Mouse (Mus musculus) stomach, embryonic 14.5 days (tissue): ENCODE results near the gene Cbx7. TPM values are rescaled to one million over a fixed set of nuclear protein-coding genes. Genes with fewer than 3 reads are reported as not detected.
"Not testable (repeated sequence)": the region's sequence is repeated elsewhere in the genome, so short reads cannot be mapped to it uniquely, and the experiment has no call there.

ENCODE experiments used
- ATAC-seq: fragments of 200-750 bp; cut with Nextera tagmentation; 2 replicates; pipeline ENCODE4 v1.8.0; 2017; ENCODE audit warnings: low read depth, moderate TSS enrichment; ENCODE audit not compliant: insufficient number of reproducible peaks, insufficient read depth, low FRiP score
- H3K27ac ChIP-seq: fragments of 300-500 bp; sonication (generic); 2 replicates; pipeline ENCODE4 v1.5.1; 2014; ENCODE audit warnings: mild to moderate bottlenecking, low read length, moderate library complexity, mixed read lengths
- H3K27me3 ChIP-seq: fragments of 300-500 bp; sonication (generic); 2 replicates; pipeline ENCODE4 v1.6.1; 2014; ENCODE audit warnings: low read length, control low read depth, mixed read lengths; ENCODE audit not compliant: control insufficient read depth, insufficient read depth
- H3K36me3 ChIP-seq: fragments of 300-500 bp; sonication (generic); 2 replicates; pipeline ENCODE4 v1.6.1; 2014; ENCODE audit warnings: mild to moderate bottlenecking, control low read depth, low read length, moderate library complexity, mixed read lengths; ENCODE audit not compliant: control insufficient read depth, insufficient read depth
- H3K4me1 ChIP-seq: fragments of 300-500 bp; sonication (generic); 2 replicates; pipeline ENCODE4 v1.6.1; 2014; ENCODE audit warnings: low read length, control low read depth, mixed read lengths; ENCODE audit not compliant: control insufficient read depth, insufficient read depth
- H3K4me2 ChIP-seq: fragments of 300-500 bp; sonication (generic); replicated peaks from 2 replicates; pipeline ENCODE4 v1.6.1; 2014; ENCODE audit warnings: low read depth, low read length, control low read depth
- H3K4me3 ChIP-seq: fragments of 300-500 bp; sonication (generic); 2 replicates; pipeline ENCODE4 v1.5.1; 2014; ENCODE audit warnings: low read depth, low read length, control low read depth
- H3K9ac ChIP-seq: fragments of 300-500 bp; sonication (generic); replicated peaks from 2 replicates; pipeline ENCODE4 v1.6.1; 2014; ENCODE audit warnings: low read depth, mild to moderate bottlenecking, control low read depth, low read length, moderate library complexity, mixed read lengths
- H3K9me3 ChIP-seq: fragments of 300-500 bp; sonication (generic); 2 replicates; pipeline ENCODE4 v1.6.1; 2016; ENCODE audit warnings: low read depth, low read length, control low read depth; ENCODE audit not compliant: control insufficient read depth
- WGBS: fragments of 180-500 bp; shearing (Covaris S2); extraction: QIAGEN DNeasy Blood & Tissue Kit; methylation state at CpG from one replicate; pipeline ENCODE4 v1.1.7; 2014; 5-methylcytosine and 5-hydroxymethylcytosine counted together
- polyA plus RNA-seq: library from polyadenylated mRNA; unstranded; fragments of >200 nt; fragmentation: Nextera tagmentation; extraction: Ambion mirVana; gene quantifications from 2 replicates; pipeline ENCODE4 v1.2.1, GENCODE M21; 2014

Cbx7 gene
- polyA plus RNA-seq, 1 experiment from 2014 or later: 5.8 TPM

DNA sequence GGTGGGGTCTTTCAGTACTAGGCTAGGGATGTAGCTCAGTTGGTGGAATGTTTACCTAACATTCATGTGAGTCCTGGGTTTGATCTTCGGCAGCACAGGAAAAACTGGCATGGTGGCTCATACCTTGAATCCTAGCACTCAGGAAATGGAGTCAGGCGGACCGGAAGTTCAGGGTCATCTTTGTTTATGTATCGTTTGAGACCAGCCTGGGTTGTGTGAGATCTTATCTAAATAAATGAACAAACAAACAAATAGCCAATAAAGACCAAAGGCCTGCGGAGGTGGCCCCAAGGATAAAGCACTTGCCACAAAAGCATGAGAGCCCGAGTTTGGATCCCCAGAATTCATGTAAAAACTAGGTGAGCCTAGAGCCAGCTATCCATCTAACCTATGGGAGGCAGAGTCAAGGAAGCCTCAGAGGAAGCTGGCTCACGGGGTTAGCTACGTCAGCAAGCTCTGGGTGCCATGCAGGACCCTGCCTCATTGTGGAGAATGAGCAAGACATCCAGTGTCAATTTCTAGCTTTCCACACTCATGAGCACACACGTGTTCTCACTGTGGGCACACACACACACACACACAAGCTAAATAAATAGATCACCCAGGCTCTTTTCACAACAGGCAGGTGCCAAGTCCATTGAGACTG lies 74.7 kb downstream of the Cbx7 start:
- Histone ChIP-seq H3K4me3 (no peak overlapping the region), H3K27ac (no peak overlapping the region)

DNA sequence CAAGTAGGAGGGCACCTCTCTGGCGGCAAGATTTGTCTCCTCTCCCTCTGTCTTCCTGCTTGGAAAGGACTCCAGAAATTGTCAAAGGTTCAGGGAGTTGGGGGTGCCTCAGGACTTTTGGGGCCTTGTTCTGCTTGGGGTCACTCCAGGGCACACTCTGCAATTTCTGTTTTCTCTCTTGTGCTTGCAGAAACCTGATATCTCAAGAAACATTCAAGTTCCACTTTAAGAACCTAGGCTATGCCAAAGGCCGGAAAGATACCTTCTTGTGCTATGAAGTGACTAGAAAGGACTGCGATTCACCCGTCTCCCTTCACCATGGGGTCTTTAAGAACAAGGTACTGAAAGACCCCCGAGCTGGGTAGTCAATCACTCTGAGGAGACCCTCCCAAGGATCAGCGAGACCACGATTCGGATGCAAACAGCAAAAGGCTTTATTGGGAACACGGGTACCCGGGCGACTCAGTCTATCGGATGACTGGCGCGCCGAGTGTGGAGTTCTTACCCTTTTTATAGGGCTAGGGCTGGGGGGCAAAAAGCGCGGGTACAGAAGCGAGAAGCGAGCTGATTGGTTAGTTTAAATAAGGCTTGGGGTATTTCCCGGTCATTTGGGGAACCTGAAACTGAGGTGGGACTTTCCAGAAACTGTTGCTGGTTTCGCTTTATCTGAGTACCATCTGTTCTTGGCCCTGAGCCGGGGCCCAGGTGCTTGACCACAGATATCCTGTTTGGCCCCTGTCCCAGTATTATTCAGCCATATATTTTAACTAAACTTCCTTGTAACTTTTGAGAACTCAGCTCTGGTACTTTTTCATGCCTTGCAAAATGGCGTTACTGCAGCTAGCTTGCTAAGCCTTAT lies 75.5 kb downstream of the Cbx7 start:
- not testable (repeated sequence) for ATAC-seq, H3K4me2 ChIP-seq

More for the DNA sequence above, 74.7 kb downstream of the Cbx7 start:
- Histone ChIP-seq H3K4me2 (no peak overlapping the region), H3K27me3 (0 out of 2 replicates have a peak, but pooled peaks cover 7% of the 10 kb centered on the region), H3K9ac (no peak overlapping the region), H3K4me1 (0 out of 2 replicates have a peak, but pooled peaks cover 4% of the 10 kb centered on the region), H3K9me3 (no peaks in the 10 kb centered on the region), H3K36me3 (no peaks in the 10 kb centered on the region)
- ATAC-seq: no peak
- 73% methylated on average over 9 of the region's 9 CpGs for WGBS

DNA sequence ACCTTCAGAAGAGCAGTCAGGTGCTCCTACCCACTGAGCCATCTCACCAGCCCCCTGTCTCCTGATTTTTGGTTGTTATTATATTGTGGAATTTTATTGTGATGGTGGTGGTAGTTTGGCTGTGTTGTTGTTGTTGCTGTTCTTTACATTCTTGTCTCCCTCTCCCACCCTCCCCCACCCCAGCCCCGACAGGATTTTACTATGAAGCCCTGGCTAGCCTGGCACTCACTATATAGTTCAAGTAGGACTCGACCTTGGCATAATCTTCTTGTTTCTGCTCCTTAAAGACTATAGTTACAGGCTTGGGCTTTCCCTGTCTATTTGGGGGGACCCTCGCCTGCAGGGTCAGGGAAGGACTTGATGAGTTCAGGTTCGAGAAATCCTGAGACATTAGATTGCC lies 76.6 kb downstream of the Cbx7 start:
- Histone ChIP-seq H3K4me2 (no peak overlapping the region), H3K36me3 (no peaks in the 10 kb centered on the region), H3K27me3 (0 out of 2 replicates have a peak, but pooled peaks cover 7% of the 10 kb centered on the region), H3K4me3 (no peak overlapping the region), H3K9ac (no peak overlapping the region), H3K27ac (no peak overlapping the region), H3K9me3 (no peaks in the 10 kb centered on the region), H3K4me1 (0 out of 2 replicates have a peak, but pooled peaks cover 4% of the 10 kb centered on the region)
- 78% methylated on average over 4 of the region's 4 CpGs for WGBS
- no peak for ATAC-seq

More for the DNA sequence above, 75.5 kb downstream of the Cbx7 start:
- H3K36me3 ChIP-seq, H3K4me1 ChIP-seq, H3K9me3 ChIP-seq, H3K27ac ChIP-seq, H3K4me3 ChIP-seq, H3K27me3 ChIP-seq, H3K9ac ChIP-seq: not testable (repeated sequence)
- 80% methylated on average over 10 of the region's 23 CpGs for WGBS

DNA sequence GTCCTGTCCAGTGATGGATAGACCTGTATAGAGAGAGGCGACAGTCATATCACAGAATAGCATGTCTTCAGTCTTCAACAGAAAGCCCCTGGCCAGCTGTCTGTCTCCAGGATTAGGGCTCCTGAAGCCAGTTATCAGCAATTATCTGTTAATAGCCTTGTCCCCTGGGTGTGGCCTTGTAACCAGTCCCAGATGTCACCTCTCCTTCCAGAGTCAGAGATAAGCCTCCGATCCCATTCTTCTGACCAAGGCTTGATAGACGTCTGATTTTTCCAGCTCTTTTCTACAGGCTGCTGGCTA lies 77.1 kb downstream of the Cbx7 start:
- Histone ChIP-seq H3K9me3 (no peaks in the 10 kb centered on the region), H3K36me3 (no peaks in the 10 kb centered on the region), H3K4me2 (no peak overlapping the region), H3K4me3 (no peak overlapping the region), H3K27ac (no peak overlapping the region), H3K4me1 (0 out of 2 replicates have a peak, but pooled peaks cover 4% of the 10 kb centered on the region), H3K9ac (no peak overlapping the region), H3K27me3 (0 out of 2 replicates have a peak, but pooled peaks cover 7% of the 10 kb centered on the region)
- no peak for ATAC-seq
- WGBS: 48% methylated on average over 3 of the region's 3 CpGs

- Histone ChIP-seq H3K4me2 (peak overlapping the region; percentile 57), H3K27ac (no peak overlapping the region), H3K27me3 (0 out of 2 replicates have a peak, but pooled peaks cover 7% of the 10 kb centered on the region), H3K4me3 (peak overlapping the region; percentile 35), H3K9ac (no peak overlapping the region), H3K4me1 (0 out of 2 replicates have a peak, but pooled peaks cover 4% of the 10 kb centered on the region), H3K9me3 (no peaks in the 10 kb centered on the region), H3K36me3 (no peaks in the 10 kb centered on the region)
- WGBS: 79% methylated on average over 15 of the region's 15 CpGs
- ATAC-seq: no peak
Observed at GRCm38 (mm10) chr15:79892995-79893823, 77.7 kb downstream of the Cbx7 start.

DNA sequence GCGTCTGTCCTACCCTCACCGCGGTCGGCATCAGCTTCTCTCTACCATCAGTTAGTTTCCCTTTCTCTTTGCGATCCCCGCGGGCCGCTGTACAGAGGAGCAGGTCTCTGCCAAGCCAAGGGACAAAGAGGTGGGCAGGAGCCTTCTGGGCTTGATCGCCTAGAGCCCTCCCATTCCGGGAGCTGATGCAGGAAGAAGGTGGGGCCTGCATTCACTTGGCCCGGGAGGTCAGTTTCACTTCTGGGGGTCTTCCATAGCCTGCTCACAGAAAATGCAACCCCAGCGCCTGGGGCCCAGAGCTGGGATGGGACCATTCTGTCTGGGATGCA lies 78.7 kb downstream of the Cbx7 start:
- WGBS: 3% methylated on average over 12 of the region's 12 CpGs
- H3K27ac ChIP-seq: peak overlapping the region; percentile 39

DNA sequence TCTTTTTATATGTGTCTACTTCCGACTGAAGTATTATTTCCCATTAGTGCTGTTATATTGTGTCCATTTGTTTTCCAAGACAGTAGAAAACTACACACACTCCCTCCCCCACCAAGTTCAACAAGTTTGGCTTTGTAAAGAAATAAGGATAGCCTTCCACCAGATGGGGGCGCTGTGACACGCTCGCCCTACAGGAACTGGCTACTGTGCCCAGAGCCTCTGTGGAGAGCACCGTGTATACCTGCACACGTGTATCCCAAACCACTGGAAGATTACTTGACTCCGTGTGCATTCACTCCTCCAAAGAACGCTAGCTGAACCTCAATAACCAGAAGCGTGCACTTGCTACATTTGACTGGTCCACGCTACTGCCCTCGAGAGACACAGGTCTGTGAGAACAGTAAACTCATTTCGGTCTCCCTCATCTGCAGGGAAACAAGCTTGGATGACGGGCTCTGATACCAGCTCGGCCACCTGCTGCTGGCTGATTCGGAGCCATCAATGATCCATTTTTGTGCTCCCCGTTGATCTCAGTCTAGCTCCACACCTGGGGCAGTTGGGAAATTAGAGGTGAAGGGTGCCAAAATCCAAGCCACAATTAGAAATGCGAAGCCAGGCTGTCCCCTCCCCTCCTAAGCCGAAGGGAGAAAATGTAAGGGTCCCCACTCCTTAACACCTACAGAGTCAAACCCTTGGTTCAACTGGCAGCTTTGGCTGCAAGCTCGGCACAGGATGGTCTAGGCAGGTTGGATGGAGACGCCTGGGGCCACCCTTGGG lies 79.3 kb downstream of the Cbx7 start, which contains the start of gene Apobec3:
Gene Apobec3, plus strand, starts transcription at position 224 of the 777 bp plus-strand sequence.
- peak within 1 kb of the TSS; percentile 35 for H3K4me3 ChIP-seq
- H3K4me2 ChIP-seq: peak within 1 kb of the TSS; percentile 57
- peak within 1 kb of the TSS; percentile 39 for H3K27ac ChIP-seq
- H3K27me3 ChIP-seq: 0 out of 2 replicates have a peak, but pooled peaks cover 7% of the 10 kb centered on the region
- no peaks in the 10 kb centered on the region for H3K9me3 ChIP-seq
- H3K36me3 ChIP-seq: no peaks in the 10 kb centered on the region
- peak within 1 kb of the TSS; percentile 30; the same call in 1 of the 2 replicates for H3K9ac ChIP-seq
- ATAC-seq: 0 out of 2 replicates have a peak, but pooled peaks have one; percentile 54
- 2% methylated on average over 20 of the region's 20 CpGs for WGBS
- H3K4me1 ChIP-seq: 0 out of 2 replicates have a peak, but pooled peaks cover 4% of the 10 kb centered on the region

More for the DNA sequence above, 78.7 kb downstream of the Cbx7 start:
- Histone ChIP-seq H3K9ac (peak overlapping the region; percentile 30; the same call in 1 of the 2 replicates), H3K4me1 (0 out of 2 replicates have a peak, but pooled peaks cover 4% of the 10 kb centered on the region), H3K27me3 (0 out of 2 replicates have a peak, but pooled peaks cover 7% of the 10 kb centered on the region), H3K9me3 (no peaks in the 10 kb centered on the region), H3K36me3 (no peaks in the 10 kb centered on the region), H3K4me2 (peak overlapping the region; percentile 57), H3K4me3 (peak overlapping the region; percentile 35)
- ATAC-seq: peak; percentile 85
